Mouse (Mus musculus): Measurements from ENCODE around the gene Snx9.

DNA sequence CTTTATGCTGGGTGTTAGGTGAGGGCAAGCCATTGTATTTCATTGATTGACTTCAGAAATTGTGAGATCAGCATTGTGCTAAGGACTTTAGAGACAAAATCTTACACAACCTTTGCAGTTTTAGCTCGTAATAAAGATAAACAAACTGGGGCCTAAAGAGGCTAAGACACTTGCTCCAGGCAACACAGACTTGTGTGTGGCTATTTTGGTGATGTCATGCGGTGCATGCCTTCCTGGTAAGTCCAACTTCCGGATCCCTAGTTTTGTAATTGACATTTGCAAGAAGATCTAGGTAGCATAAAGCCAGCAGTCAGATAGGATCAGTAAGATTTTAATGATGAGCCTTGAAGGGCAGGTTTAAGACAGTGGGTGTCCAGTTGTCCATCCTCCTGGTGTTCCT lies 101.0 kb downstream of the Snx9 start:
- TF ChIP-seq CTCF (IDR thresholded peaks at IDR 0.05; ENCODE audit: low read depth, low read length) (no peak), TAL1 (conservative IDR thresholded peaks at IDR 0.05; ENCODE audit: low read depth, low read length) (no peak), GATA1 (IDR thresholded peaks at IDR 0.05; ENCODE audit: borderline replicate concordance, low read length) (no peak), GATA2 (IDR thresholded peaks at IDR 0.05; ENCODE audit: borderline replicate concordance, low read depth, low read length) (no peak), POLR2AphosphoS5 (IDR thresholded peaks at IDR 0.05; ENCODE audit: insufficient replicate concordance, low read depth, low read length) (no peak)

Measured in G1E (cell line).